Mouse (Mus musculus) heart, postnatal 0 days (tissue): ENCODE results near the gene Cd93.

Source experiments
- CTCF ChIP-seq: IDR thresholded peaks from 2 replicates; pipeline ENCODE4 v1.5.1; 2016; ENCODE audit warnings: antibody characterized with exemption, control low read depth, low read depth
- EP300 ChIP-seq: IDR thresholded peaks from 2 replicates; pipeline ENCODE4 v1.6.1; 2016; ENCODE audit warnings: antibody characterized with exemption, low read depth

DNA sequence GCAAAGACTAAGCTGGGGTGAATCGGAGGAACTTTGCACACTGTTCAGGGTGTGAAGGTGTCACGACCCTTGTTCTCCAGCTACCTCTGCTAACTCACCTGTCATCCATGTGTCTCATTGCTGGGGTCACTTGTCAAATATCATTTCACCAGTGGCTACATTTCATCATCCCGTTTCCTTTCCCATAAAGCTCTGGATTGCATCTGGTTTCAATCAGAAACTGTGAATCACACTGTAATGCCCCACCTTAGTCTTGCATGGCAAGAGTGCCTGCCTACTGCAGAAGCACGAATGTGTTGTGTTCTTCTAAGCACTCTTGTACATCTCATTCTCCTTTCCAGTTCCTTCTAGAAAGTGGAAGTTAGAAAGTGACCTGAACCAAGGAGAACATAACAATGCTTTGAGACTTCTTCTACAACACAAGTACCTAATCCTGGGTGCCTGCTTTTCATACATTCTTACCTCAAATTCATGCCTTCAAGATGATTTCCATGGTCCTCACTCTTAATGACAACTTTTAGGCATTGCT lies 10.7 kb upstream of the Cd93 start:
- TF ChIP-seq CTCF (no peak), EP300 (no peak)
